Mouse (Mus musculus) thymus, adult 2 months (tissue): ENCODE data around the gene Clybl. TPM values are rescaled to one million over a fixed set of nuclear protein-coding genes. Genes with fewer than 3 reads are reported as not detected.

ENCODE experiments used
- DNase-seq: peaks from one replicate; pipeline ENCODE4 v3.0.0; 2021
- H3K27ac ChIP-seq: fragments of 200-500 bp; 2 replicates; pipeline ENCODE4 v1.5.1; 2012; ENCODE audit warnings: low read length, control low read depth; ENCODE audit not compliant: control insufficient read depth, insufficient read depth
- H3K27me3 ChIP-seq: fragments of 200-500 bp; 2 replicates; pipeline ENCODE4 v1.6.1; 2012; ENCODE audit warnings: mild to moderate bottlenecking, low read length, moderate library complexity, mixed read lengths; ENCODE audit not compliant: control insufficient read depth, insufficient read depth
- H3K36me3 ChIP-seq: fragments of 200-500 bp; 2 replicates; pipeline ENCODE4 v1.6.1; 2012; ENCODE audit warnings: mild to moderate bottlenecking, low read length, moderate library complexity; ENCODE audit not compliant: control insufficient read depth, insufficient read depth
- H3K4me1 ChIP-seq: fragments of 200-500 bp; replicated peaks from 2 replicates; pipeline ENCODE4 v1.6.1; 2012; ENCODE audit warnings: low read length; ENCODE audit not compliant: control insufficient read depth, insufficient read depth
- H3K4me3 ChIP-seq: fragments of 200-500 bp; 2 replicates; pipeline ENCODE4 v1.5.1; 2012; ENCODE audit warnings: mild to moderate bottlenecking, low read length, control low read depth, moderate library complexity; ENCODE audit not compliant: control insufficient read depth, insufficient read depth
- CTCF ChIP-seq: fragments of 200-500 bp; IDR thresholded peaks from 2 replicates; pipeline ENCODE4 v1.5.1; 2012; ENCODE audit warnings: mild to moderate bottlenecking, control low read depth, low read length, moderate library complexity, borderline replicate concordance; ENCODE audit not compliant: control insufficient read depth, poor library complexity, insufficient read depth; ENCODE audit errors: extremely low read depth
- POLR2A ChIP-seq: fragments of 200-500 bp; IDR thresholded peaks from 2 replicates; pipeline ENCODE4 v1.6.1; 2012; ENCODE audit warnings: mild to moderate bottlenecking, low read length, control low read depth, moderate library complexity; ENCODE audit not compliant: control insufficient read depth, poor library complexity, insufficient read depth; ENCODE audit errors: extremely low read depth
- WGBS: fragments of 180-500 bp; shearing (Covaris S2); methylation state at CpG from one replicate; pipeline ENCODE4 v1.1.7; 2018; 5-methylcytosine and 5-hydroxymethylcytosine counted together
- polyA plus RNA-seq: library from polyadenylated mRNA; depleted of rRNA; stranded (reverse); fragments of >200 nt; gene quantifications from 2 replicates; pipeline ENCODE4 v1.2.3, GENCODE M21; 2012

Clybl gene
- polyA plus RNA-seq, 1 experiment: 5.5 TPM

DNA sequence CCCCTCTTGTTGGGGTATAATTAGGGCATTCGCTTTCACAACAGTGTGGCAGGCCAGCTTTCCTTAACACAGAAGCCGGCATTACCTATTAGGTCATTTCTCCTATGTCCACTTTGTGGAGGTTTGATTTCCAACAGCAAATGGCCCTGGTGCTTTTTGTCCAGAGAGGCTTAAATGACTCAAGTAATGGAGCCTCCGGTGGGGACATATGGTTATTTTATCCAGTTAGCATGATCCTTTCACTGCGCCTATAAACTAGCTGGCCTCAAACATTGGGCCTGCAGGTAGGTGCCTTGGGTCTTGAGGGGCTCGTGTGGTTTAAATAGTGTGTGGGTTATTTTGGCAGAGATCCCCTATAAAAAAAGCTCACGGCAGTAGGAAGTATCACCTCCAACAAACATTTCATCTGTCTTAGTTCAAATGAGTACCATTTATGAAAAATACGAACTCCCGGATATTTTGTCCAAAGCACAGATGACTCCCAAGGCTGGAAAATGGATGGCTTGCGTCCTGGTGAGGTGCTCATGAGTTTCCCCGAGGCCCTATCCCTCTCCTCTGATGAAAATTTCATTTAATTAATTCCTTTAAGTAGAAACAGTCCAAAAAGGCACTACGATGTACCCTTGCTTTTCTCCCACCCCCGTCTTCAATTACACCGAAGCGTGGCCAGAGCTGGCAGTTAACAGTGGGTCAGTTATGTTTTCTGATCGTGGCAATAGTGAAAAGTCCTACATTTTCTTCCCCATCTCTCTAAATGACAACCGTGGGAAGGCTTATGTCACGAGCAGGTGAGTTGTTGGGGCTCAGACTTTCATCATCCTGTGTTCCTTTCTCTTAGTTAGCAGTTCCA is 205.0 kb downstream of the Clybl start:
- no peak for TF ChIP-seq POLR2A
- no peak for TF ChIP-seq CTCF
- Histone ChIP-seq H3K27me3 (no peaks in the 10 kb centered on the region), H3K4me1 (no peaks in the 10 kb centered on the region), H3K4me3 (no peak overlapping the region), H3K27ac (no peak overlapping the region), H3K36me3 (no peaks in the 10 kb centered on the region)
- no peak for DNase-seq
- 96% methylated on average over 17 of the region's 17 CpGs for WGBS

DNA sequence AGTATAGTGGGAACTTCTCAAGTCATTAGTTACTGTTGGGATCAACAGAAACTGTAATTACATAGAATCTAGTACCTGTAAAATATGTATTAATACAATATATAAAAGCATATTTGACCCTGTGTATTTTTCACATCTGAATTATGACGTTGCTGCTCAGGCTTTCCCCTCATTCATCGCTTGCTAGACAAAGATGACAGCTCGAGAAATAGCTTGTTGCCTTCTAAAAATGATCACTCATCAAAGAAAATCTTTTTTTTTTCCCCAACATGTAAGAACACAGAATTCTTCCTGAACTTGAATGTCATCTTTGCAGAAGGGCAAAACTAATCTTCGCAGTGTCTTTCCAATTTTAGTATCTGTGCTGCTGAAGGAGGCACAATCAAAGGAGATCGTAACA is 206.3 kb downstream of the Clybl start:
- 92% methylated on average over 5 of the region's 5 CpGs for WGBS
- TF ChIP-seq POLR2A (no peak), CTCF (no peak)
- Histone ChIP-seq H3K27ac (no peak overlapping the region), H3K4me3 (no peak overlapping the region), H3K4me1 (no peaks in the 10 kb centered on the region), H3K27me3 (no peaks in the 10 kb centered on the region), H3K36me3 (no peaks in the 10 kb centered on the region)
- no peak for DNase-seq

DNA sequence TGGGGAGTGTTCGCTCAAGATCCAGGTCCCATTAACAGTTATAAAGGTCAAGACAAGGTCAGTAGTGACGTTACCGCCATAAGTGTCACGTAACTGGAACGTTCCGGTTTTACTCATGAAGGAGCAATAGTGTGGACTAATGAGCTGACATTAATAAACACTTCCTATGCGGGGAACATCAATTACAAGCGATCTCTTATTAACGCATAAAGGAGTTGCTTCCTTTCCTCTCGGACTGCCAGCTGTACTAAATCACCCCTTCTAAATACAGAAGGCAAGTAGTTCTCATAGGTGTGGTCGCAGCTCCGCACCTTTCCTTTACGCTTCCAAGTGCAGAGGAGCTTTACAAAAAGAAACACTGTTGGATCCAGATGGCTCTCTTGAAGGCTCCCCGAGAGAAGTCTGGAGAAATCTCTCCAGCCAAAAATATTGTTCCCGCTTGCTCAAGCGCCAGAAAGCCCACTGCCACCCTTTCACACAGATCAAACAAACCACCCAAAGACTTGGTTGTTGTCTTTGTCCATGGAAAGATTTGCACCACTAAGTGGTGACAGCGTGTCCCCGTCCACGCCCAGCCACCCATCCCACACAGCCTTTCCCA is 207.0 kb downstream of the Clybl start:
- WGBS: 96% methylated on average over 19 of the region's 19 CpGs
- Histone ChIP-seq H3K36me3 (no peaks in the 10 kb centered on the region), H3K4me3 (no peak overlapping the region), H3K27me3 (no peaks in the 10 kb centered on the region), H3K4me1 (no peaks in the 10 kb centered on the region), H3K27ac (no peak overlapping the region)
- no peak for TF ChIP-seq POLR2A
- TF ChIP-seq CTCF: no peak
- DNase-seq: no peak

DNA sequence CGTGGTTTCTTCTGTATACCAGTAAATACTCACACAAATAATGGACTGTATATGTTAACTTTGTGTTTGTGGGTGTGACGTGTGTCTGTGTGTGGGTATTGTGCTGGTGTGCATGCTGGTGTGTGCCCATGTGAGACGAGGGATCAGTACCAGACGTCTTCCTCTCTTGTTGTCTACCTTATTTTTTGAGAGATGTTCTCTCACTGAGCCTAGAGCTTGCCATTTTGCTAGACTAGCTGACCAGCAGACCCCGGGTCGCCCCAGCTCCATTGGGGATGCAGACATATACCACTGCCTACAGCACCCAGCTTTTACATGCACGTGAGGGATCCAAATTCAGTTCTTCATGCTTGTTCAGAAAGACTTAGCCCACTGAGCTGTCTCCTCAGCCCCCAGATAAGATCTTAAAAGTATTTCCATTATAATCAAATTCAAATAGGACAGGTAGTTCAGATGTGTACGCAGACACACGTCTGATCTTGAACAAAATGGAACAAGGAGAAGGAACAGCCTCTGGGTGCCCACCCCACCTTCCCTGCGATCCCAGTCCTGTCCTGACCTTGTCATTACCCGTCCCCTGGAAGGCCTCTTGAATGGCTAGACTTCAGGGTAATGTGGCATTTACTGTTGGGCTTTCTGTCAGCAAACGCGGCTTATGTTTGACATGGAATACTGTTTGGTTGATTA is 208.3 kb downstream of the Clybl start:
- no peaks in the 10 kb centered on the region for H3K27me3 ChIP-seq
- WGBS: 92% methylated on average over 13 of the region's 13 CpGs
- TF ChIP-seq CTCF (no peak), POLR2A (no peak)

DNA sequence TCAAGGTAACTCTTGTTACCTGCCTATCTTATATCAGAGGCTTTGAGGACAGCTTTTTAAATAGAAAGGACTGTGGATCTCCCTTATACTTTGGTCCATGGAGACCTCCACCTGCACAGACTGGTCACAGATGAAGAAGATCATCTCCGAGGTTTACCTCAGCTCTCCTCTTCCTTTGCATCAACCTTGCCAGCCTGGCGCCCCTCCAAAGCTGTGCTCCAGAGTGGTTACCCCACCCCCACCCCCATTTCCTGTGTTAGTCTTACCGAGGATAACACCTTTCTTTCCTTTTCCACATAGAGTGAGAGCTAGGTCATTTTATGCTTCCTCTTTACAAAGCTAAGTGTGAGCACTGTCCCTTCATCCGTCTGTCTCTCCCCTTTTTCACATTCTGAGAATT is 209.4 kb downstream of the Clybl start:
- WGBS: 3% methylated on average over 4 of the region's 4 CpGs
- TF ChIP-seq POLR2A: no peak
- TF ChIP-seq CTCF: no peak
- Histone ChIP-seq H3K27ac (no peak overlapping the region), H3K36me3 (no peaks in the 10 kb centered on the region), H3K4me1 (no peaks in the 10 kb centered on the region), H3K4me3 (no peak overlapping the region), H3K27me3 (no peaks in the 10 kb centered on the region)
- DNase-seq: no peak

More for the DNA sequence above, 208.3 kb downstream of the Clybl start:
- DNase-seq: no peak
- Histone ChIP-seq H3K36me3 (no peaks in the 10 kb centered on the region), H3K4me3 (no peak overlapping the region), H3K4me1 (no peaks in the 10 kb centered on the region), H3K27ac (no peak overlapping the region)

DNA sequence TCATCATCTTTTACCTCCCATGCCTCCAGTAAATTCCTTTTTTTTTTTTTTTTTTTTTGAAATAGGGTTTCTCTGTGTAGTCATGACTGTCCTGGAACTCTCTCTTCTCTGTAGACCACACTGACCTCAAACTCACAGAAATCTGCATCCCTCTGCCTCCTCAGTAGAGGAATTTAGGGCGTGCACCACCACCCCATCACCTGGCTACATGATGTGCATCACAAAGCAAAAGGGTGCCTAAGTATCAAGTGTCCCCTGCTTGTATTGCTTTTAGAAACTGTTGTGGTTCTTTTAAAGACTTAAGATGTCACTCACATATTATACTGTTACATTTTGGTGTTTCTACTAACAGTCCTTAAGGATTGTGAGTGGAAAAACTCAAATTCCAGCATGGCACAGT is 211.6 kb downstream of the Clybl start:
- no peaks in the 10 kb centered on the region for H3K27me3 ChIP-seq
- TF ChIP-seq POLR2A (no peak), CTCF (no peak)
- no peak overlapping the region for H3K4me3 ChIP-seq
- no peaks in the 10 kb centered on the region for H3K36me3 ChIP-seq
- H3K27ac ChIP-seq: no peak overlapping the region
- WGBS: 78% methylated on average over 1 of the region's 1 CpGs
- no peak for DNase-seq
- H3K4me1 ChIP-seq: no peaks in the 10 kb centered on the region
